Mouse (Mus musculus) embryonic facial prominence, embryonic 11.5 days (tissue): ENCODE results near the gene Crybg2. TPM values are rescaled to one million over a fixed set of nuclear protein-coding genes. Genes with fewer than 3 reads are reported as not detected.

Source experiments
- ATAC-seq: fragments of 200-750 bp; cut with Nextera tagmentation; replicated peaks from 2 replicates; pipeline ENCODE4 v1.8.0; 2017; ENCODE audit warnings: low read depth; ENCODE audit not compliant: insufficient number of reproducible peaks, low FRiP score, low TSS enrichment
- DNase-seq: peaks from one replicate; pipeline ENCODE4 v3.0.0-alpha.2; 2015; ENCODE audit warnings: low spot score
- H3K27ac ChIP-seq: fragments of 300-500 bp; sonication (generic); replicated peaks from 2 replicates; pipeline ENCODE4 v1.5.1; 2014; ENCODE audit warnings: mild to moderate bottlenecking, low read depth, low read length, control low read depth
- H3K27me3 ChIP-seq: fragments of 300-500 bp; sonication (generic); 2 replicates; pipeline ENCODE4 v1.6.1; 2014; ENCODE audit warnings: mild to moderate bottlenecking, low read length, moderate library complexity, mixed read lengths; ENCODE audit not compliant: control insufficient read depth, insufficient read depth
- H3K36me3 ChIP-seq: fragments of 300-500 bp; sonication (generic); replicated peaks from 2 replicates; pipeline ENCODE4 v1.6.1; 2014; ENCODE audit warnings: low read depth, mild to moderate bottlenecking, low read length, moderate library complexity, mixed read lengths; ENCODE audit not compliant: control insufficient read depth, insufficient read depth
- H3K4me1 ChIP-seq: fragments of 300-500 bp; sonication (generic); 2 replicates; pipeline ENCODE4 v1.6.1; 2014; ENCODE audit warnings: low read length, mixed read lengths; ENCODE audit not compliant: control insufficient read depth, insufficient read depth
- H3K4me2 ChIP-seq: fragments of 300-500 bp; sonication (generic); 2 replicates; pipeline ENCODE4 v1.6.1; 2014; ENCODE audit warnings: low read depth, mild to moderate bottlenecking, control low read depth, low read length, moderate library complexity
- H3K4me3 ChIP-seq: fragments of 300-500 bp; sonication (generic); 2 replicates; pipeline ENCODE4 v1.5.1; 2014; ENCODE audit warnings: low read depth, low read length, control low read depth
- H3K9ac ChIP-seq: fragments of 300-500 bp; sonication (generic); replicated peaks from 2 replicates; pipeline ENCODE4 v1.6.1; 2014; ENCODE audit warnings: mild to moderate bottlenecking, control low read depth, low read length
- H3K9me3 ChIP-seq: fragments of 300-500 bp; sonication (generic); replicated peaks from 2 replicates; pipeline ENCODE4 v1.6.1; 2016; ENCODE audit warnings: mild to moderate bottlenecking, low read length, inconsistent platforms, mixed read lengths; ENCODE audit not compliant: control insufficient read depth
- WGBS: fragments of 180-500 bp; shearing (Covaris S2); extraction: QIAGEN DNeasy Blood & Tissue Kit; methylation state at CpG from one replicate; pipeline ENCODE4 v1.1.7; 2014; 5-methylcytosine and 5-hydroxymethylcytosine counted together
- polyA plus RNA-seq: library from polyadenylated mRNA; unstranded; fragments of >200 nt; fragmentation: Nextera tagmentation; extraction: Ambion mirVana; gene quantifications from 2 replicates; pipeline ENCODE4 v1.2.1, GENCODE M21; 2014

The Crybg2 gene
- polyA plus RNA-seq, 1 experiment from 2014 or later: 1.8 TPM

GRCm38 (mm10) chr4:134062561-134062960, 1.9 kb downstream of the Crybg2 start:
- WGBS: 62% methylated on average over 8 of the region's 8 CpGs
- Histone ChIP-seq H3K27ac (no peak overlapping the region), H3K4me1 (no peaks in the 10 kb centered on the region), H3K9ac (no peak overlapping the region), H3K4me3 (no peak overlapping the region), H3K27me3 (peaks cover 6% of the 10 kb centered on the region; the same call in 1 of the 2 replicates), H3K36me3 (no peaks in the 10 kb centered on the region), H3K9me3 (no peaks in the 10 kb centered on the region), H3K4me2 (no peak overlapping the region)
- DNase-seq (no peak), ATAC-seq (no peak)

- Histone ChIP-seq H3K27me3 (peaks cover 6% of the 10 kb centered on the region; the same call in 1 of the 2 replicates), H3K36me3 (no peaks in the 10 kb centered on the region), H3K4me1 (no peaks in the 10 kb centered on the region), H3K27ac (no peak overlapping the region), H3K4me3 (no peak overlapping the region), H3K4me2 (no peak overlapping the region), H3K9ac (no peak overlapping the region), H3K9me3 (no peaks in the 10 kb centered on the region)
- no peak for DNase-seq
- no peak for ATAC-seq
- 19% methylated on average over 23 of the region's 23 CpGs for WGBS
These were observed 4.9 kb downstream of the Crybg2 start for GRCm38 (mm10) chr4:134065431-134066004.

- peaks cover 6% of the 10 kb centered on the region; the same call in 1 of the 2 replicates for H3K27me3 ChIP-seq
- no peak overlapping the region for H3K9ac ChIP-seq
- 96% methylated on average over 8 of the region's 8 CpGs for WGBS
- no peaks in the 10 kb centered on the region for H3K36me3 ChIP-seq
- H3K4me1 ChIP-seq: no peaks in the 10 kb centered on the region
- H3K27ac ChIP-seq: no peak overlapping the region
- no peaks in the 10 kb centered on the region for H3K9me3 ChIP-seq
- no peak overlapping the region for H3K4me3 ChIP-seq
- no peak overlapping the region for H3K4me2 ChIP-seq
- ATAC-seq (no peak), DNase-seq (no peak)
These were observed 6.8 kb downstream of the Crybg2 start for GRCm38 (mm10) chr4:134067383-134067782.

DNA sequence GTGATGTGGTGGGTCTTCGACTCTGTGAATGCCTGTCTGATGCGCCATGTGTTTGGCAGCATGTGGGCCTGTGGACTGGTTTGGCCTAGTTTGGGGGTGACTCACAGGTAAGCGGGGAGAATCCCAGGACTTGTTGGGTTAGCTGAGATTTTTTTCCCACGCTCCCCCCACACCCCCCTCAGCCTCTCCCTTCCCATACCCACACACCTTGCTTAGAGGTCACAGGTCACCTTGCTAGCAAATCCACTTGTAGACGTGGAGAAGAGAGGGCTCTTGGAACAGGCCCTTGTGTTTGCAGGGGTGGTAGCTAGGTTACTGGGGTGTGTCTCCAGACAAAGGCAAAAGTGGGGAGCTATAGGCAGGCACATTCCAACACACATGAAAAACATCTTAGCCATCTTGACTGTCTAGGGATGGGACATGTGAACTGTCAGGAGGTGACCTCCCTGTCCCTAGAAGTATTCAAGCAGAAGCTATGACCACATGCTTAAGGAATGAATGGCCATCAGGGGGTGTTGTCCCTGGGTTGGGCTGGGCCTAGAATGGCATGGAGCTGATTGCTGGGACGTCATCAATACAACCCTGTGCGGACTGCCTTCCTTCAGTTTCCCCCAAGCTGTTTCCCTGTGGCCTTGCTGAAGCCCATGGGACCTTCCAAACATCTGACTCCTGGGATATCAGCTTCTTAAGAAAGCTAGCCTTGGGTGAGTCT, 7.4 kb downstream of the Crybg2 start:
- Histone ChIP-seq H3K9ac (no peak overlapping the region), H3K4me3 (no peak overlapping the region), H3K9me3 (no peaks in the 10 kb centered on the region), H3K36me3 (no peaks in the 10 kb centered on the region), H3K27me3 (peaks cover 6% of the 10 kb centered on the region; the same call in 1 of the 2 replicates), H3K4me1 (no peaks in the 10 kb centered on the region), H3K4me2 (no peak overlapping the region), H3K27ac (no peak overlapping the region)
- WGBS: 81% methylated on average over 7 of the region's 7 CpGs
- no peak for DNase-seq
- no peak for ATAC-seq

DNA sequence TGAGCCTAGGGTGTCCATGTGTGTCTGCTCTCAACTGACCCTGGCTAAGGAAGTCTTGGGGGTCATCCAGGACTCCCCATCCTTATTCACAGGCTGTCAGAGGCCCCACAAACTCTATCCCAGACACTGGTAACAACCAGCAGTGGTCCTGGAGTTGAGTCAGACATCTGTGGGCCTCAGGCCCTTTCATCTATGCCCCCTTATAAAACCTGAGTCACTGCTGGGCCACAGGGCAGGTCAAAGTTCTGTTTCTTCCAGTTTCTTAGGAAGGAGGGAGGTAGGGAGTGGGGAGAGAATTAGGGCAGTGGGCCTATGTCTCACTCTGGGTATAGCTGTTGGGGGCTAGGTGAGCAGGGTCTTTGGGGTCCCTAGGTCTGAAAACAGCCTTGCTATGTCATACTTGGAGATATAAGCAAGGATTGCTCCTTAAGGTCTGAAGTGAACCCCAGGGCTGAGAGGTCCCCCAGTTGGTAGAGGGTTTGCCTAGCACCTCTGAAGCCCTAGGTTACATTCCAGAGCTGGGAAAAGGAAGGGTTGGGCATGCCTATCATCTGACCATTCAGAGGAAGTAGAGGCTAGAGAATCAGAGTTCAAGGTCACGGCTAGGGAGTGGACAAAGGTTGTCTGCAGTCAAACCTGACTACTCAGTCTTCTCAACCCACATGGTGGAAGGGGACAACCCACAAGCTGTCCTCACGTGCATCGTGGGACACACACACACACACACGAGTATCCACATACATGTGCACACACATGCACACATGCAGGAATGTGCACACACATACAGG, 8.4 kb downstream of the Crybg2 start:
- WGBS: 87% methylated on average over 4 of the region's 4 CpGs
- DNase-seq (no peak), ATAC-seq (no peak)
- H3K27me3 ChIP-seq: peaks cover 6% of the 10 kb centered on the region; the same call in 1 of the 2 replicates
- no peak overlapping the region for H3K4me2 ChIP-seq
- H3K27ac ChIP-seq: no peak overlapping the region
- H3K4me3 ChIP-seq: no peak overlapping the region
- H3K4me1 ChIP-seq: no peaks in the 10 kb centered on the region
- H3K36me3 ChIP-seq: no peaks in the 10 kb centered on the region
- H3K9me3 ChIP-seq: no peaks in the 10 kb centered on the region
- no peak overlapping the region for H3K9ac ChIP-seq

GRCm38 (mm10) chr4:134078694-134079093, 18.1 kb downstream of the Crybg2 start:
- H3K9ac ChIP-seq: no peak overlapping the region
- WGBS: 16% methylated on average over 3 of the region's 3 CpGs
- H3K4me3 ChIP-seq: no peak overlapping the region
- H3K27ac ChIP-seq: no peak overlapping the region
- H3K36me3 ChIP-seq: no peaks in the 10 kb centered on the region
- no peaks in the 10 kb centered on the region for H3K9me3 ChIP-seq
- H3K27me3 ChIP-seq: peaks cover 2% of the 10 kb centered on the region; the same call in 1 of the 2 replicates
- peak; percentile 83 for DNase-seq
- H3K4me2 ChIP-seq: no peak overlapping the region
- no peaks in the 10 kb centered on the region for H3K4me1 ChIP-seq
- ATAC-seq: 0 out of 2 replicates have a peak, but pooled peaks have one; percentile 21

GRCm38 (mm10) chr4:134080674-134081073, 20.1 kb downstream of the Crybg2 start:
- Histone ChIP-seq H3K27ac (no peak overlapping the region), H3K9ac (no peak overlapping the region), H3K27me3 (peaks cover 2% of the 10 kb centered on the region; the same call in 1 of the 2 replicates), H3K36me3 (no peaks in the 10 kb centered on the region), H3K4me1 (no peaks in the 10 kb centered on the region), H3K4me3 (no peak overlapping the region), H3K4me2 (no peak overlapping the region), H3K9me3 (no peaks in the 10 kb centered on the region)
- DNase-seq (no peak), ATAC-seq (no peak)
- WGBS: 86% methylated on average over 4 of the region's 4 CpGs
